Mouse (Mus musculus): ENCODE data around the gene Tmsb15l. TPM values are rescaled to one million over a fixed set of nuclear protein-coding genes. Genes with fewer than 3 reads are reported as not detected.

Gene Tmsb15l
- polyA plus RNA-seq, 1 experiment from 2014 or later = 2.9 TPM

- no peaks in the 10 kb centered on the region for H3K27me3 ChIP-seq (ENCODE audit: control insufficient read depth, insufficient read depth, low read depth, low read length)
- no peaks in the 10 kb centered on the region for H3K36me3 ChIP-seq (ENCODE audit: control insufficient read depth, insufficient read depth, low read length)
- no peak overlapping the region for H3K4me3 ChIP-seq (ENCODE audit: low read length)
- H3K9me3 ChIP-seq (ENCODE audit: control insufficient read depth, low read length) = peaks cover 8% of the 10 kb centered on the region; the same call in 1 of the 2 replicates
- no peaks in the 10 kb centered on the region for H3K4me1 ChIP-seq (replicated peaks; ENCODE audit: control insufficient read depth, insufficient read depth, low read length)
- no peak overlapping the region for H3K4me2 ChIP-seq (ENCODE audit: low read depth, low read length)
- no peak for ATAC-seq (ENCODE audit: low read depth)
- no peak overlapping the region for H3K9ac ChIP-seq (ENCODE audit: low read length)
- H3K27ac ChIP-seq (ENCODE audit: low read length) = no peak overlapping the region
Measured at GRCm38 (mm10) chrX:136925863-136926262, 50.8 kb downstream of the Tmsb15l start.

Other genes starting within 250 kb of the Tmsb15l start
- gene Morf4l2, start 233.2 kb downstream of the Tmsb15l start, polyA plus RNA-seq (2015; fragmentation: Nextera tagmentation; extraction: Ambion mirVana) = 511 and 543 TPM in 2 replicates
- 0.10 and 0.15 TPM in 2 replicates for gene Glra4, start 196.7 kb downstream of the Tmsb15l start, polyA plus RNA-seq (2015; fragmentation: Nextera tagmentation; extraction: Ambion mirVana)
- 3.3 and 3.4 TPM in 2 replicates for gene Plp1, start 154.2 kb downstream of the Tmsb15l start, polyA plus RNA-seq (2015; fragmentation: Nextera tagmentation; extraction: Ambion mirVana)
- gene Rab9b, start 108.1 kb downstream of the Tmsb15l start, polyA plus RNA-seq (2015; fragmentation: Nextera tagmentation; extraction: Ambion mirVana) = 0.10 and 0.11 TPM in 2 replicates
- not detected in 2 replicates for gene H2bfm, start 49.5 kb downstream of the Tmsb15l start, polyA plus RNA-seq (2015; fragmentation: Nextera tagmentation; extraction: Ambion mirVana)
- gene Tmsb15b2, start 1.4 kb downstream of the Tmsb15l start, polyA plus RNA-seq (2015; fragmentation: Nextera tagmentation; extraction: Ambion mirVana) = 30.3 and 46.3 TPM in 2 replicates
- 18.6 and 19.8 TPM in 2 replicates for gene Tmsb15b1, start within 50 bp of the Tmsb15l start, polyA plus RNA-seq (2015; fragmentation: Nextera tagmentation; extraction: Ambion mirVana)
- gene Zcchc18, start 16.3 kb upstream of the Tmsb15l start, polyA plus RNA-seq (2015; fragmentation: Nextera tagmentation; extraction: Ambion mirVana) = 7.0 and 8.3 TPM in 2 replicates
- gene Slc25a53, start 61.4 kb upstream of the Tmsb15l start, polyA plus RNA-seq (2015; fragmentation: Nextera tagmentation; extraction: Ambion mirVana) = 12.0 and 13.4 TPM in 2 replicates
- gene Fam199x, start 72.7 kb upstream of the Tmsb15l start, polyA plus RNA-seq (2015; fragmentation: Nextera tagmentation; extraction: Ambion mirVana) = 10.7 and 11.0 TPM in 2 replicates
- not detected in 2 replicates for gene Esx1, start 145.2 kb upstream of the Tmsb15l start, polyA plus RNA-seq (2015; fragmentation: Nextera tagmentation; extraction: Ambion mirVana)